Mouse (Mus musculus) lung, postnatal 14 days (tissue): ENCODE measurements around the gene BC017158.

Source experiments
- DNase-seq: peaks from one replicate; pipeline ENCODE4 v3.0.0; 2021

The BC017158 gene

GRCm38 (mm10) chr7:128307851-128308250 is 9.9 kb upstream of the BC017158 start:
- no peak for DNase-seq

DNA sequence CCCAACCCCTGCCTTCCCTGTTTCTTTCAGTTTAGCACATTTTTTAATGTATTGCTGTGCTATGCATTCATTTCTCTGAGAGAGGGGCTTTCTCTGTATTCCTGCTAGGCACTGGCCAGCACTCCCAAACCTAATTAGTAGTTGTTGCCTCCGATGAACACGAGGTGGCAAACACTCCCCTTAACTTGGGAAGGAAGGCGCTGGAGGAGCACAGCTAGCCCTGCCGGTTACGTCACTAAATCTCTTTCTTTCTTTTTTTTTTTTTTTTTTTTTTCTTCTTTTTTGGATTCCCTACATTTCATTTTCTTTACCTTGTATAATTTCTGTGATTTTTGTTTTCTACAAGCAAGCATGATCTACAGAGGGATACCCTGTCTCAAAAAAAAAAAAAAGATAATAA is 6.9 kb upstream of the BC017158 start:
- peak; percentile 62 for DNase-seq

GRCm38 (mm10) chr7:128304198-128304597 is 6.2 kb upstream of the BC017158 start:
- DNase-seq, result no peak

GRCm38 (mm10) chr7:128302151-128302550 is 4.2 kb upstream of the BC017158 start:
- DNase-seq, result no peak

- DNase-seq, result no peak
Observed at GRCm38 (mm10) chr7:128300952-128301351, 3.0 kb upstream of the BC017158 start.

- DNase-seq, result no peak
Observed at GRCm38 (mm10) chr7:128298481-128299342, 742 bp upstream of the BC017158 start.

GRCm38 (mm10) chr7:128297291-128297616 is 716 bp downstream of the BC017158 start:
- DNase-seq, result no peak

- no peak for DNase-seq
Observed at GRCm38 (mm10) chr7:128296514-128296913, 1.5 kb downstream of the BC017158 start.

DNA sequence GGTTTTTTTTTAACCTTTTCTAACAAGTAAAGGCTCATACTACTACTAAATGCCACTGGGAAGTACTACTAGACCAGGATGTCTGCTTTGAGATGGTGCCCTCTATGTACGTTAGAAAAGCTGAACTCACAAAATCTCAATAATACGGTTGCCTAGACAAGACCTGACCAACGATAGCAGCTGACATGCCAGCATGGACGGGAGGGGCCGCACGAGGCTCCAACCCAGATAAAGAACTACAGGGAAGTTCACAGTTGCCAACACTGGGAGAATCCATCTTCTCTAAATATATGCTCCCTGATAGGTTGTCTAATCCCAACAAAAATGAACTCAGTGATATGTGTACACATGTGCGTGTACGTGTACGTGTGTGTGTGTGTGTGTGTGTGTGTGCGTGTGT is 3.2 kb downstream of the BC017158 start:
- DNase-seq, result no peak

GRCm38 (mm10) chr7:128288923-128289544 is 8.9 kb downstream of the BC017158 start:
- DNase-seq, result no peak

GRCm38 (mm10) chr7:128285060-128285459 is 12.9 kb downstream of the BC017158 start:
- DNase-seq, result no peak

DNA sequence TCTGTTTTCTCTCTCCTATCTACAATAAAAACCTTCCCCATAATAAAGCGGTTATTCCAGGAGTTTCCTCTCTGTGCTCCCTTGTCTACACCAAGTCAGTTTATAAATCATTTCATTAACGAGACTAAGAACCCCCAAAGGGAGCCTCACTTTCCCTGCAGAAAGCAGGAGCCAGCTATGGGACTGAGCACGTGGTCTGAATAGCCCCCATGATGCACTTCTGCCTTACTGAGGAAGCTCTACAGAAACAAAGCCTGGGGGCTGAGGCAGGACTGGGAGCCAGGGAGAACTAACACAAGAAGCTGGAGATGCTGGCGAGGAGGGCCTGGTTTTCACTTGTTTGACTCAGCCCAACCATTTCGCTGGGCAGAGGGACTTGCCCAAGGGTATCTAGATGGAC is 13.9 kb downstream of the BC017158 start:
- DNase-seq, result no peak

DNA sequence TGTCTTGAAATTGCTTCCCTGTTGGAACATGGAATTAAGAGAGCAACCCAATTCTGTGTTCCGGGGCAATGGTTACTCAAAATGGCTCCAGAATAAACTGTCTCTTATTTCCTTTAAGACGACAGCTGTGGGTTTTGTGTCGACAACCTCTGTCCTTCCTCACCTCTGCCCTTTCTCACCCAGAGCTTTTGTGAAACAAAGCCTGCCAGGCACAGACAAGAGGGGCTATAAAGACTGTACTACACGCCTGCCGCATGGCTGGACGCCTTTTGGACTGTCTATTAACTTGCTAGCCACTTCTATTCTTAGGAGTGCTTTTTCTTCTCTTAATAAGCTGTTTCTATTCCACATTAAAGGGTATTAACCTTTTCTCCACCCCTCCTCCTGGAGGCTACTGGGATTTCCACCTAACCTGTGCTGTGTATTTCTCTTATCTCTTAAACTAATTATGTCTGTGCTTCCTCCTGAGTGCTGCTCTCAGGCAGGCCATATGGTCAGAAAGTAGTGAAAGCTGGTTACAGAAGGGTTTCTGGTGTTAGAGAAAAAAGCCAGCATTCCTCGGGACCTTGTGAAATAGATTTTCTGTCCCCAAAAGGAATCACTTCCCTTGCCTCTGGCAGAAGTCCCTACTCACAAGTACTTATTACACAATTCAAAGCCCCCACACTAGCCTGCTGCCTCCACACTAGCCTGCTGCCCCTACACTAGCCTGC is 15.3 kb downstream of the BC017158 start:
- DNase-seq, result no peak

- no peak for DNase-seq
Observed at GRCm38 (mm10) chr7:128281765-128282164, 16.2 kb downstream of the BC017158 start.

- DNase-seq, result no peak
Observed at GRCm38 (mm10) chr7:128279750-128280149, 18.2 kb downstream of the BC017158 start.

- DNase-seq, result no peak
Observed at GRCm38 (mm10) chr7:128276051-128276450, 21.9 kb downstream of the BC017158 start.

GRCm38 (mm10) chr7:128271496-128271895 is 26.5 kb downstream of the BC017158 start:
- DNase-seq, result no peak

- DNase-seq, result no peak
Observed at GRCm38 (mm10) chr7:128270431-128270850, 27.5 kb downstream of the BC017158 start.

DNA sequence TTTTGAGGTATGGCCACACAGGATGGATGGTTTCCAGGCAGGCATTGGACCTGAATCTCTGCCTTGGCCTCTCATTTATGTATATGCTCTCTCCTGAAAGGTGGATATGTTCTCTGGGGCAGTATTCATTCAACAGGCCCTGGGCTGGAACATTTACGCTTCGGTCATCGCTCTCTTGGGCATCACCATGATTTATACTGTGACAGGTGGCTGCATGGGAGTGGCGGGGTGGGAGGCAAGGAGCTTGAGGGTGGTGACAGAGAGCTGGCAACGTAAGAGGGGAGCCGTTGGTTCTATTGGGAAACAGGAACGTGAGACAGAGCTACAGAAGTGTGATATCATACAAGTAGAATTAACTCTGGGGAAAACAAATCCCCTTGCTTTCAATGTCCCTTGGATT is 30.2 kb downstream of the BC017158 start:
- DNase-seq, result no peak

- DNase-seq, result no peak
Observed at GRCm38 (mm10) chr7:128267391-128267790, 30.6 kb downstream of the BC017158 start.

DNA sequence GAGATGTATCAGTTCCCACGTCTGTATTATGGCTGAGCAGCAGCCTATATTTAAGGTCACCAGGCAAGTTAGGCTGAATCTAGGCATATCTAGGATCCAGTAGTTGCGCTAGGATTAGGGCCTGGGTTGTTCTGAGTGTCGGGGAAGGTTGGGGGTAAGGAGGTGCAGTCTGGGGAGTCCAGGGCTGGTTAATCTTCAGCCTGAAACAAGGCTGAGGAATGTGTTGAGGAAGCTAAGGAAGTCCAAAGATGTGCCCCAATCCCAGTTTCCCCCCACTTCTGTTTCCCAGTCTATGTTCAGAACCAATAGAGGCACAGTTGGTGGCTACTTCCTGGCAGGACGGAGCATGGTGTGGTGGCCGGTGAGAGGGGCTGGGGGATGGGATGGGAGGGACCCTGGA is 31.9 kb downstream of the BC017158 start:
- DNase-seq, result no peak

DNA sequence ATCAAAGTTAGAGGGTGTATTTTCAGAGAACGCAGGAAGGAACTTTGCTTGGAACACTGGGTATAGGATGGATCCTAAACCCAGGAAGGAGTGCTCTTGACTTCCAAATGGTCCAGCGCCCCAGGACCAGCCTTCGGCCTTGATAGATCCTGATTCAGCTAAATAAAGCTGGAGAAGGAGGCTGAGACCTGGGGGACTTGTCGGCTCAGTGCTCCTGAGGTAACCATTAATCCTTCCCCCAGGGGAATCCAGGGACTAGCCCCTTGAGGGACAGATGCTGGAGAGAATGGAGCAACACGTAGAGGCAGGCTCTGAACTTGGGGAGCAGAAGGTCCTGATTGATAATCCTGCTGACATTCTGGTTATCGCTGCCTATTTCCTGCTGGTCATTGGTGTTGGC is 32.6 kb downstream of the BC017158 start, which contains the start of gene Slc5a2:
Gene Slc5a2 (plus strand): TSS at position 247 of the 400 bp plus-strand sequence.
- DNase-seq, result no peak

DNA sequence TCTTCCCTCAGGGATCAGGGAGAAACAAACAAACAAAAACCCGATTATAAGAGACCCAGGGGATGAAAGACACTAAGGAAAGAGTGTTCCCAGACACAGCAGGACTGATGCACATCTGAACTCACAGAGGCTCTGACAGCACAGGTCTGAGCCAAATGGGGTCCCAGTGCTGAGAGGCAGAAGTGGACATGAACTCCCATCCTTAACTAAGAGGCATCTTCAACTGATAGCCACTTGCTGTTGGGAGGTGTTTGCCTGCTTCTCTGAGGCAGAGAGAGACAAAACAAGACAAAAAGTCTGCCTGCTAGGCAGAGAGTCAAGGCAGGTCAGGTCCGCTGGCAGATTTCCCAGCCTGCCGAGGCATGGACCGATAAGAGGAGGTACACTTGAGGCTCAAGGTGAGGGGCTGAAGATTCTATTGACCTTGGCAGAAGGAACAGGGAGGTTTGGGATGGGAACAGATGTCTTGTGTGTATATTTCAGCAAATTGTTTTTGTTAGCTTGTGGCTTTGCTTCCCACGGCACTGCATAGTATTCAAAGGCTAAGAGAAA is 41.1 kb downstream of the BC017158 start:
- peak; percentile 61 for DNase-seq
